Mouse (Mus musculus) cortical plate, adult 2 months (tissue): ENCODE data around the gene Mrpl42. TPM values are rescaled to one million over a fixed set of nuclear protein-coding genes. Genes with fewer than 3 reads are reported as not detected.

ENCODE experiments used
- H3K27ac ChIP-seq: fragments of 200-500 bp; 2 replicates; pipeline ENCODE4 v1.5.1; 2012; ENCODE audit warnings: low read length, control low read depth, inconsistent platforms; ENCODE audit not compliant: insufficient read depth
- H3K4me1 ChIP-seq: fragments of 200-500 bp; 2 replicates; pipeline ENCODE4 v1.6.1; 2011; ENCODE audit warnings: low read length; ENCODE audit not compliant: control insufficient read depth, insufficient read depth
- H3K4me3 ChIP-seq: fragments of 200-500 bp; 2 replicates; pipeline ENCODE4 v1.5.1; 2011; ENCODE audit warnings: mild to moderate bottlenecking, low read length, control low read depth; ENCODE audit not compliant: insufficient read depth
- CTCF ChIP-seq: fragments of 200-500 bp; IDR thresholded peaks from 2 replicates; pipeline ENCODE4 v1.5.1; 2011; ENCODE audit warnings: mild to moderate bottlenecking, control low read depth, low read length; ENCODE audit not compliant: insufficient read depth; ENCODE audit errors: extremely low read depth
- POLR2A ChIP-seq: fragments of 200-500 bp; IDR thresholded peaks from 2 replicates; pipeline ENCODE4 v1.6.1; 2011; ENCODE audit warnings: mild to moderate bottlenecking, low read length, control low read depth; ENCODE audit not compliant: insufficient read depth; ENCODE audit errors: extremely low read depth
- polyA plus RNA-seq: library from polyadenylated mRNA; depleted of rRNA; stranded (reverse); fragments of >200 nt; gene quantifications from 2 replicates; pipeline ENCODE4 v1.2.3, GENCODE M21; 2012

The Mrpl42 gene
- polyA plus RNA-seq, 1 experiment: 161 TPM

GRCm38 (mm10) chr10:95515293-95515931, 13.7 kb upstream of the Mrpl42 start:
- TF ChIP-seq CTCF: no peak
- no peak for TF ChIP-seq POLR2A
- Histone ChIP-seq H3K4me1 (peaks cover 1% of the 10 kb centered on the region; the same call in 1 of the 2 replicates), H3K4me3 (peak overlapping the region; percentile 49), H3K27ac (peak overlapping the region; percentile 96)

- H3K4me3 ChIP-seq: peak within 1 kb of the TSS; percentile 49
- peaks cover 1% of the 10 kb centered on the region; the same call in 1 of the 2 replicates for H3K4me1 ChIP-seq
- H3K27ac ChIP-seq: peak within 1 kb of the TSS; percentile 96
- TF ChIP-seq POLR2A (peak; percentile 77; the same call in 1 of the 2 replicates), CTCF (no peak)
Observed at GRCm38 (mm10) chr10:95514656-95515292, 13.0 kb upstream of the Mrpl42 start, which contains the start of gene Ube2n. TSS of gene Ube2n (plus strand) at chr10:95515145.

GRCm38 (mm10) chr10:95513768-95514556, 12.2 kb upstream of the Mrpl42 start:
- H3K4me3 ChIP-seq: peak overlapping the region; percentile 49
- no peak for TF ChIP-seq POLR2A
- TF ChIP-seq CTCF: no peak
- H3K27ac ChIP-seq: no peak overlapping the region
- peaks cover 1% of the 10 kb centered on the region; the same call in 1 of the 2 replicates for H3K4me1 ChIP-seq

GRCm38 (mm10) chr10:95512635-95513034, 10.9 kb upstream of the Mrpl42 start:
- Histone ChIP-seq H3K27ac (no peak overlapping the region), H3K4me3 (no peak overlapping the region), H3K4me1 (no peaks in the 10 kb centered on the region; the same call in 1 of the 2 replicates)
- TF ChIP-seq POLR2A (no peak), CTCF (no peak)

- Histone ChIP-seq H3K27ac (no peak overlapping the region), H3K4me1 (no peaks in the 10 kb centered on the region; the same call in 1 of the 2 replicates), H3K4me3 (no peak overlapping the region)
- TF ChIP-seq POLR2A: no peak
- TF ChIP-seq CTCF: no peak
Observed at GRCm38 (mm10) chr10:95509263-95509662, 7.5 kb upstream of the Mrpl42 start.

- no peak overlapping the region for H3K4me3 ChIP-seq
- no peaks in the 10 kb centered on the region for H3K4me1 ChIP-seq
- H3K27ac ChIP-seq: no peak overlapping the region
- no peak for TF ChIP-seq CTCF
- no peak for TF ChIP-seq POLR2A
Observed at GRCm38 (mm10) chr10:95508793-95509192, 7.1 kb upstream of the Mrpl42 start.

GRCm38 (mm10) chr10:95508126-95508525, 6.4 kb upstream of the Mrpl42 start:
- Histone ChIP-seq H3K27ac (no peak overlapping the region), H3K4me3 (no peak overlapping the region), H3K4me1 (no peaks in the 10 kb centered on the region)
- TF ChIP-seq CTCF (no peak), POLR2A (no peak)

- Histone ChIP-seq H3K27ac (no peak overlapping the region), H3K4me1 (no peaks in the 10 kb centered on the region), H3K4me3 (no peak overlapping the region)
- TF ChIP-seq POLR2A (no peak), CTCF (no peak)
Observed at GRCm38 (mm10) chr10:95504341-95504740, 2.6 kb upstream of the Mrpl42 start.

GRCm38 (mm10) chr10:95503443-95504235, 1.9 kb upstream of the Mrpl42 start:
- TF ChIP-seq CTCF: no peak
- H3K27ac ChIP-seq: no peak overlapping the region
- no peaks in the 10 kb centered on the region for H3K4me1 ChIP-seq
- H3K4me3 ChIP-seq: no peak overlapping the region
